Mouse (Mus musculus) R1 (cell line): ENCODE measurements around the gene Gm8765.
"Not testable (repeated sequence)": the region's sequence is repeated elsewhere in the genome, so short reads cannot be mapped to it uniquely, and the experiment has no call there.

Experiments used
- DNase-seq: peaks from one replicate; pipeline ENCODE4 v3.0.0-alpha.2; 2018; ENCODE audit warnings: low read depth, low spot score

The Gm8765 gene

DNA sequence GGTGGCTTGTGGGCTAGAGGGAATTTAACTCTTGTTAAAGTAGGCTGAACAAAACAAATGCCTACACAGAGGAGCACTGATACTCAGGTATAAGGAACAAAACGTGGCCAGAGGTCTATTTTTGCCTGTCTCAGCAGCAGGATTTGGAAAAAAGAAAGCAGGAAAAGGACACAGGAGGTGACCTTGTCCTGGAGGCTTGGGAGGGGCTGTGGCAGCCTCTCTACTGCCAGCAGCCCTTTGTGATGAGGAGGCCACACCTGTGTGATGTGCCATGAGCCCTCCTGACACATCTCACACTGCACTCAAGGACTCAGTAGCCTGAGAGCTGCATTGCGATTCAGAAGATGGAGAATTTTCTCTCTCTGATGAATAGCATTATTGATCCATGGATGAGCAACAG is at the start of gene Gm8765:
Gm8765 (plus strand) TSS at position 301 of the 400 bp plus-strand sequence.
- DNase-seq, result not testable (repeated sequence)

DNA sequence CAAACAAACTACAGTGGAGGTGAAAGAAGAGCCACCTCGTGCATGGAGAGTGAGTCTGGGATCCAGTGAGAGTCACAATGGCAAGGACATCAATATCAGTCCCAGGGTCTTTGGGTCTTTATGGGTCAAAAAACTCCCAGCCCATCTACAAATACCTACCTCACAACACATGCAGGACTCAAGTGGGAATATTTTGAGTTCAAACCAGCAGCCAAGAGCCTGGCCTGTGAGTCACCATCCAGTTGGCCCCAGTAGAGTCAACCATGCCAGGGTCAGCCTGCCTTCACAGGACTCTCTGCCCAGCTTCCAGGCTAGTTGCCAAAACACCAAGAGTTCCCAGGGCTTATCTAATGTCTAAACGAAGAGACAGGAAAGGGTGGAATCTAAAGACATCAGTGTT is 49.3 kb upstream of the Gm8765 start:
- not testable (repeated sequence) for DNase-seq

DNA sequence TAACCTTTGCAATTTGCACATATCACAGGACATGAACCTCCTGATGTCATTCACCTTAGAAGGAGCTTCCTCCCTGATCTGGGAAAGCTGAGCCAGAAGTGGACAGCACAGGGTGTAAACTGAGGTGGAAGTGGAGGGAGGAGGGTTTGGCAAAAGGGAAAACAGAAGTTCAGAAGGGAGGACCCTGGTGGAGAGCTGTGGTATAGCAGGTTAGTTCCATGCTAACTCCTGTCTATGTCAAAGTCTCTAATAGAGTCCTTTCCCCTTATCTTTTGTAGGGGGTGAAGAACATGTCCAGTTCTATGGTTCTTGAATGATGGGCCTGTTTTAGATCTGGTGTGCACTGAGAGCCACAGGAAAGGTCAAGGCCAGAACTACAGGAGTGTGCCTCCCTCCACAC is 52.2 kb downstream of the Gm8765 start:
- not testable (repeated sequence) for DNase-seq

DNA sequence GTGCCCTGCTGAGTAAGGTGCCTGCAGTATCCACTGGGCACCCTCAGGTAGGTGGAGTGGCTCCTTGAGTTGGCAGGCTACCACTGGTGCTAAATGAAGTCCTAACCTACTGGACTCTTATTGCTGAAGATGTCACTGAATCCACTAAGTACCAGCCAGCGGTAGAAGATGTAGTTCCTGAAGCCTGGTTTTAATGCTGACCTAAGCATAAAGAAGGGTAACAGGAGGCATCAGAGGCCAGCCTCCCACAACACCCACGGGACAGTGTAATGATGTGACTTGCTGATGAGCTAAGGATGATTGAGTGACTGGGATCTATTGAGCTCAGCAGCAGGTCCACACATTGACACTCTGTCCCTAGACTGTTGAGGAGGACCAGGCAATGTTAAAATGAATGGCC is 53.6 kb downstream of the Gm8765 start:
- no peak for DNase-seq

DNA sequence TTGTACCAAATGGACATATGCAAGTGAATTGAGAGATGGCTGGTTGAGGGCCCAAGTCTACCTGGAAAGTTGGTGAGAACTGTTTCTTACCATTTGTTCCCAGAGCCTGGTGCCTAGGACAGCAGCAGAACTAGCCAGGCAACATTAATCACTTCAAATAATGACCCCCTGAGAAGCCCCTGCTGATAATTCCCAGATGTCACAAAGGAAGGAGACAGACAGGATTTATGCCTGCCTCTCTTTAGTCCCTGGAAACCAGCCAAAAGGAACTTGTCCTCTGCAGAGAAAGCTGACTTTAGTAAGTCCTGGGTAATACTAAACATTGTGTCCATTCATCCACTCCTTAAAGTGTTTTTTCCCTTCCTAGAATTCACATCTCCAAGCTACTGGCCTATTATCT is 54.8 kb downstream of the Gm8765 start:
- DNase-seq, result not testable (repeated sequence)
